Mouse (Mus musculus): ENCODE data around the gene Ms4a18. TPM values are rescaled to one million over a fixed set of nuclear protein-coding genes. Genes with fewer than 3 reads are reported as not detected.
"Not testable (repeated sequence)": the region's sequence is repeated elsewhere in the genome, so short reads cannot be mapped to it uniquely, and the experiment has no call there.

Ms4a18 gene
- polyA plus RNA-seq (2012) = not detected in 2 replicates

DNA sequence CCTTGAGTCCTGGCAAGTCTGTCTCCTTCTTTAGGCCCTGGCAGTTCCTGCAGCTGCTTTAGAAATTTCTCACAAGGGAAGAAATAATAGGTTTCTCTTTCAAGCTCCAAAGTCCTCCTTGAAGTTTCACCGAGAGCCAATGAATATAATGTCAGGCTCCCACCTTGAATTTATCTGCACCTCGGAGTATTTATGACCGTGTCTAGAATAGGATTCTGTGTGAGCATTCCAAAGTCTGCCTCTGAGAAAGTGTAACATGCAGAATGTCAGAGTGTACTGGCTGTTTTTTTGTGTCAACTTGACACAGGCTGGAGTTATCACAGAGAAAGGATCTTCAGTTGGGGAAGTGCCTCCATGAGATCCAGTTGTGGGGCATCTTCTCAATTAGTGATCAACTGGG is at the start of gene Ms4a18:
Gene Ms4a18, minus strand, starts transcription at position 141 of the 400 bp plus-strand sequence.
- TF ChIP-seq GATA1 (IDR thresholded peaks at IDR 0.05; ENCODE audit: low read length) (no peak), TAL1 (IDR thresholded peaks at IDR 0.05; ENCODE audit: low read length) (no peak)
- Histone ChIP-seq H3K9me3 (ENCODE audit: control insufficient read depth, low read length) (no peaks in the 10 kb centered on the region), H3K4me3 (replicated peaks) (no peak within 1 kb of the TSS), H3K27me3 (ENCODE audit: control insufficient read depth) (no peaks in the 10 kb centered on the region), H3K4me1 (ENCODE audit: control insufficient read depth) (no peaks in the 10 kb centered on the region), H3K36me3 (ENCODE audit: control insufficient read depth) (no peaks in the 10 kb centered on the region)

DNA sequence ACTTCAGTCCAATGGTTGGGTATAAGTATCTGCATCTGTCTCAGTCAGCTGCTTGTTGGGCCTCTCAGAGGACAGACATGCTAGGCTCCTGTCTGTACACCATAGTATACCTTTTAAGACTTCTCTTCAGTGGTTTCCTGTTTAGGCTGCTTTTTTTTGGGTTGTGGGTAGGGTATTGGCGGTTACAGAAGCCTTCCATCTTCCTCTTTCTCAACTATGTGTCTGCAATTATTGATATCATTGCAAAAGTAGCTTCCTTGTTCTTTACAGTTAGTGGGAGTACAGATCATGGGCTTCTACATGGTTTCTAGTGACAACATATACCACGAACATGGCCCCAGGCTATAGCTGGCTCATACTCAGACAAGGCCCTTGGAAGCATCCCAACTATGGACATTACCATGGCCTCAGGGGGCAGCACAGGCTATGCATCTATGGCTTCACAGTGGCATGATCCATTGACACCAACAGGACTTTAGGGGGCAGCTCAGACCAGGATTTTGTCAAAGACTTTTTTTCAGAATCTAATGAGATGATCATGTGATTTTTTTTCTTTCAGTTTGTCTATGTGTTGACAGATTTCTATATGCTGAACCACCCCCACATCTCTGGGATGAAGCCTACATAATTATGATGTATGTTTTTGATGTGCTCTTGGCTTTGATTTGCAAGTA is 47.5 kb upstream of the Ms4a18 start:
- Histone ChIP-seq H3K27me3 (ENCODE audit: control insufficient read depth) (no peaks in the 10 kb centered on the region), H3K4me3 (replicated peaks) (no peak overlapping the region), H3K36me3 (ENCODE audit: control insufficient read depth) (no peaks in the 10 kb centered on the region), H3K4me1 (ENCODE audit: control insufficient read depth) (no peaks in the 10 kb centered on the region), H3K9me3 (ENCODE audit: control insufficient read depth, low read length) (no peaks in the 10 kb centered on the region)
- TF ChIP-seq GATA1 (IDR thresholded peaks at IDR 0.05; ENCODE audit: low read length) (no peak), TAL1 (IDR thresholded peaks at IDR 0.05; ENCODE audit: low read length) (no peak)

DNA sequence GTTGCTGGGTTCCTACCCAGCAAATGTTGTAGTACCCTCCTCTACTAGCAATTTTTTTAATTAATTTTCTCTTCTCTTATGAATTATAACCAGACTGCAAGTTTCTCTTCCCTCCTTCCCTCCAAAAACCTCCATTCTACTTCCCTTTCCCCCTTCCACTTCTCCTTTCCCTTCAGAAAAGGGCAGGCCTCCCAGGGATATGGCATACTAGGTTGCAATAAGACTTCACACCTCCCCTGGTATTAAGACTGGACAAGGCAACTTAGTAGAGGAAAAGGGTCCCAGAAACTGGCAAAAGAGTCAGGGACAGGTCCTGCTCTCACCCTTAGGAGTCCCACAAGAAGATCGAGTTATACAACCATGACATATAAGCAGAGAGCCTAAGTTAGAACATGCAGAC is 43.1 kb upstream of the Ms4a18 start:
- Histone ChIP-seq H3K4me1 (ENCODE audit: control insufficient read depth) (no peaks in the 10 kb centered on the region), H3K36me3 (ENCODE audit: control insufficient read depth) (no peaks in the 10 kb centered on the region), H3K27me3 (ENCODE audit: control insufficient read depth) (no peaks in the 10 kb centered on the region), H3K9me3 (ENCODE audit: control insufficient read depth, low read length) (no peaks in the 10 kb centered on the region), H3K4me3 (replicated peaks) (no peak overlapping the region)
- no peak for TF ChIP-seq GATA1 (IDR thresholded peaks at IDR 0.05; ENCODE audit: low read length)
- TF ChIP-seq TAL1 (IDR thresholded peaks at IDR 0.05; ENCODE audit: low read length) = no peak

DNA sequence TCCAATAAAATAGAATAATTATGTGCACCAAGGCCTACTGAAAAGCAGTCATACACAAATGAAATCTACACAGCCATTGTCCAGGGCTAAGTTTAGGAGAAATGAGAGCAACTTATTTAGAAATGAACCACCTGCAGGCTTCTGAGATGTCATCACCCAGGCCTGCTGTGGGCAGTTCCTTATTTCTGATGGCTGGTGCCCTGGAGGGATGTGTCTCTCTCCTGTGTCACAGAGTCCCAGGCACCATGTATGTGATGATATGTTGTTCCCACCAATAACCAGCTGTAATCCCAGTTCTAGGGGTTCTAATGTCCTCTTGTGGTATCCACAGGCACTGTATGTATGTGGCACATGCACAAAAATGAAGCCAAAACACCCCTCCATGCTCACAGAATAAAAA is 42.1 kb upstream of the Ms4a18 start:
- TF ChIP-seq TAL1 (IDR thresholded peaks at IDR 0.05; ENCODE audit: low read length) (no peak), GATA1 (IDR thresholded peaks at IDR 0.05; ENCODE audit: low read length) (no peak)

DNA sequence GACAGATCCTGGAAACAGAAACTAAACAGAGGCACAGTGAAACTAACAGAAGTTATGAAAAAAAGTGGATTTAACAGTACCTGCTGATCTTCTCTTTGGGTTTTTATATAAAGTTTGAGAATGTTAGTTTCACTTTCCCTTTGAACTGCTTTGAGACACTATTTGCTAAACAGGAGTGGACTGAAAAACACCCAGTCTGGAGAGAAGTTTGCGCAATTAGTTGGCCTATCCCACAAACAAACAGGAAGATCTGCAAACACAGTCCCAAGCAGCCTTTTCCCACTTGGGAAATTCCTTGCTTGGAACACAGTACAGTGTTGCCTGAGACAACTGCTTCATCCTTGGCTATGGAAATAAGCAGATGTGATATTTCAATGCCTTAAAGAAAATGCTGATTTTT is 37.9 kb upstream of the Ms4a18 start:
- not testable (repeated sequence) for H3K4me3 ChIP-seq (replicated peaks); H3K9me3 ChIP-seq (ENCODE audit: control insufficient read depth, low read length); H3K4me1 ChIP-seq (ENCODE audit: control insufficient read depth); H3K36me3 ChIP-seq (ENCODE audit: control insufficient read depth); H3K27me3 ChIP-seq (ENCODE audit: control insufficient read depth)

More for the DNA sequence above, 42.1 kb upstream of the Ms4a18 start:
- H3K4me3 ChIP-seq (replicated peaks) = no peak overlapping the region
- no peaks in the 10 kb centered on the region for H3K27me3 ChIP-seq (ENCODE audit: control insufficient read depth)
- no peaks in the 10 kb centered on the region for H3K36me3 ChIP-seq (ENCODE audit: control insufficient read depth)
- no peaks in the 10 kb centered on the region for H3K4me1 ChIP-seq (ENCODE audit: control insufficient read depth)
- no peaks in the 10 kb centered on the region for H3K9me3 ChIP-seq (ENCODE audit: control insufficient read depth, low read length)

DNA sequence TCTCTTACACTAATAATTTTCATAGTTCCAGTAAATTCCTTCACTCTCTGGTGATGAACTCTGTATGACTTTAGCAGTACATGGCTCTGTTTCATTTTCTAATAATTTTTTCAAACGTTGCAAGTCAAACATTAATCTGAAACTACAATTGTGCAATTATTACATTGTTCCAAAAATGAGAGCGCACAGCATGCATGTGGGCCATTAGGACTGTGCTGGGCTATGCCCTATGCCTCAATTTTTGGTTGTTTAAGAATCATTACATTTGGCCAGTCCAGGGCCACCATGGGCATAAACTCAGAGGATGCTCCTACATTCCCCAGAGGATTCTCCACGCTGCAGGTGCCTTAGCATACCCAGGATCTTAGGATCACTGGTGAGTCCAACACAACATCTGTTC is 35.4 kb upstream of the Ms4a18 start:
- no peaks in the 10 kb centered on the region for H3K36me3 ChIP-seq (ENCODE audit: control insufficient read depth)
- no peaks in the 10 kb centered on the region for H3K4me1 ChIP-seq (ENCODE audit: control insufficient read depth)
- H3K27me3 ChIP-seq (ENCODE audit: control insufficient read depth) = no peaks in the 10 kb centered on the region
- H3K9me3 ChIP-seq (ENCODE audit: control insufficient read depth, low read length) = no peaks in the 10 kb centered on the region
- no peak for TF ChIP-seq GATA1 (IDR thresholded peaks at IDR 0.05; ENCODE audit: low read length)
- TF ChIP-seq TAL1 (IDR thresholded peaks at IDR 0.05; ENCODE audit: low read length) = no peak
- H3K4me3 ChIP-seq (replicated peaks) = no peak overlapping the region

DNA sequence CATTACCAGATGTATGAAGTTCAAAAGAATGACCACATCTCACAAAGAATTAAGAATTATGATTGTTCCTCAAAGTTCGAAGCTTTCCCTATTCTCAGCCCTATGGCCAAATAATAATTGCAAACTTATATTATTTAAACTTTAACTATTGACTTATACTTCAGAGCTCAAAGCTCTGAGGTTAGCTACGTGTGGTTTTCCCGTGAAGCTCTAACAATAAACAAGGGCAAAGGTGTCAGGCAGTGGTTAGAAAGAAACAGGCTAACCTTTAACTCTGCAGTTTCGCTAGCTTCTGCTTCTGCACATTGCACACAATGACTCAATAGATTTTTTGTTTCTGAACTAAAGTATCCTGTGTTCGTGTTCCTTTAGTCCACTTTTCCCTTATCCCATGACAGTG is 35.0 kb upstream of the Ms4a18 start:
- H3K4me3 ChIP-seq (replicated peaks) = no peak overlapping the region
- H3K36me3 ChIP-seq (ENCODE audit: control insufficient read depth) = no peaks in the 10 kb centered on the region
- no peaks in the 10 kb centered on the region for H3K4me1 ChIP-seq (ENCODE audit: control insufficient read depth)
- no peaks in the 10 kb centered on the region for H3K9me3 ChIP-seq (ENCODE audit: control insufficient read depth, low read length)
- no peak for TF ChIP-seq GATA1 (IDR thresholded peaks at IDR 0.05; ENCODE audit: low read length)
- no peak for TF ChIP-seq TAL1 (IDR thresholded peaks at IDR 0.05; ENCODE audit: low read length)
- H3K27me3 ChIP-seq (ENCODE audit: control insufficient read depth) = no peaks in the 10 kb centered on the region

DNA sequence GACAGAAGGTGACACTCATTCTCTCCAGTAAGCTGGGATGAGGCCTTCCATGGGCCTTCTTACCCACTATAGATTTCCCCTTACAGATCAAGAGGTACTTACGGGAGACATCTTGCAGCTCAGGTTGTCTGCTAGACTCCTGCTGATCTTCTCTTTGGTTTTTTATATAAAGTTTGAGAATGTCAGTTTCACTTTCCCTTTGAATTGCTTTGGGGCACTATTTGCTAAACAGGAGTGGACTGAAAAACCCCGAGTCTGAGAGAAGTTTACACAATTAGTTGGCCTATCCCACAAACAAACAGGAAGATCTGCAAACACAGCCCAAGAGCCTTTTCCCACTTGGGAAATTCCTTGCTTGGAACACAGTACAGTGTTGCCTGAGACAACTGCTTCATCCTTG is 32.5 kb upstream of the Ms4a18 start:
- no peaks in the 10 kb centered on the region for H3K9me3 ChIP-seq (ENCODE audit: control insufficient read depth, low read length)
- no peaks in the 10 kb centered on the region for H3K36me3 ChIP-seq (ENCODE audit: control insufficient read depth)
- no peak overlapping the region for H3K4me3 ChIP-seq (replicated peaks)
- no peak for TF ChIP-seq TAL1 (IDR thresholded peaks at IDR 0.05; ENCODE audit: low read length)
- no peak for TF ChIP-seq GATA1 (IDR thresholded peaks at IDR 0.05; ENCODE audit: low read length)
- H3K27me3 ChIP-seq (ENCODE audit: control insufficient read depth) = no peaks in the 10 kb centered on the region
- H3K4me1 ChIP-seq (ENCODE audit: control insufficient read depth) = peaks cover 2% of the 10 kb centered on the region

DNA sequence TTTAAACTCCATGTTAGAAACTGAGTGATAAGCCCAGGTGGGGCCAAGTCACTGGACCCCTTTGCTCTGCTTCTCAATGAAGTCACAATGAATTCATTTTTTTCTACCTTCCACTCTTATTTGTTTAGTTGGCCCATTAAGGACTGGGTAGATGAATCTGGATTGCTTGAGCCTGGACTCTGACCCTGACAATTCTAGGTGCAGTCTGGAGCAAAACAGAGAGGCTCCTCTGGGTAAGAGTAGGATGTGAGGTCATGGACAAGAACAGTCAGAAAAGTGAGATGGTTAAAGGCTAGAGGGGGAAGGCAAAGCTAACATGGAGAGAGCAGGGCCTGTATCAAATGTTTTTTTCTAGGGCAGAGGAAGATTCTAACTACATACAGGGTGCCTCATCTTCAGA is 31.6 kb upstream of the Ms4a18 start:
- TF ChIP-seq TAL1 (IDR thresholded peaks at IDR 0.05; ENCODE audit: low read length) = no peak
- TF ChIP-seq GATA1 (IDR thresholded peaks at IDR 0.05; ENCODE audit: low read length) = no peak
- Histone ChIP-seq H3K9me3 (ENCODE audit: control insufficient read depth, low read length) (no peaks in the 10 kb centered on the region), H3K36me3 (ENCODE audit: control insufficient read depth) (no peaks in the 10 kb centered on the region), H3K4me1 (ENCODE audit: control insufficient read depth) (peaks cover 9% of the 10 kb centered on the region), H3K4me3 (replicated peaks) (no peak overlapping the region), H3K27me3 (ENCODE audit: control insufficient read depth) (no peaks in the 10 kb centered on the region)

DNA sequence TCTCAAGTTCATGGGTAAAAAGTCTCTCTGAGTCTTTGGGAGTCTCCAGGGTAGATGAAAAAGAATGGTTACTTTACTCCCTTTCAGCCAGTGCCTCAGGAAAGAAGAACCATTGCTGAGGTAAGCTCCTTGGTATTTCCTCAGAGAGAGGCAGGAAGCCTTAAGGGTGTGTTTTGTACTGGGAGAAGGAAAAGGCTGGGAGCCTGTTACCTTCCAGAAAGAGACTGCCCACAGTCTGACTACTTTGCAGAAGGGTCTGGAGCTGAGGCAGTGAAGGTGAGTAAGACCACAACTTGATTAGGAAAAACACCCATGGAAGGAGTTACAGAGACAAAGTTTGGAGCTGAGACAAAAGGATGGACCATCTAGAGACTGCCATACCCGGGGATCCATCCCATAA is 30.7 kb upstream of the Ms4a18 start:
- no peaks in the 10 kb centered on the region for H3K27me3 ChIP-seq (ENCODE audit: control insufficient read depth)
- no peak overlapping the region for H3K4me3 ChIP-seq (replicated peaks)
- H3K4me1 ChIP-seq (ENCODE audit: control insufficient read depth) = peaks cover 9% of the 10 kb centered on the region
- no peak for TF ChIP-seq TAL1 (IDR thresholded peaks at IDR 0.05; ENCODE audit: low read length)
- no peak for TF ChIP-seq GATA1 (IDR thresholded peaks at IDR 0.05; ENCODE audit: low read length)
- H3K36me3 ChIP-seq (ENCODE audit: control insufficient read depth) = no peaks in the 10 kb centered on the region
- H3K9me3 ChIP-seq (ENCODE audit: control insufficient read depth, low read length) = no peaks in the 10 kb centered on the region

Measured in erythroblast, embryonic 14.5 days (primary cell).